ENCODE assay signal across 18 mouse cellular contexts in the genomic region with DNA sequence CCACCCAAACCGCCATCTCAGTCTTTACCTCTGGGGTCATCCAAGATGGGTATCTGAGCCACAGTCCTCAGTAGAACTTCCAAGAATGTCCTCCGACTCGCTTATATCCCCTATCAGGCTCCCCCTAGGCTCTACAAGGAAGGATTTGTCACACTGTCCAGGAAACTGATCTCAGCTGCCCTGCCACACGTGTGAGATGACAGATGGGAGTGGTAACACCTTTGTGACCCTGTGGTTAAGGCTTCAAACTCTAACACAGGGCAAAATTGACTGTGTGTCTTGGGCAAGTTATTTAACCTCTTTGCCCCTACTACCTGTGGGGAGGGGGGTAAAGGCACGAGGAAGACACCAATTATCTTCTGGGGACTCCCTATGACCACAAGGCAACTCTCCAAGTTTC. TPM values are rescaled to one million over a fixed set of nuclear protein-coding genes. Genes with fewer than 3 reads are reported as not detected.
DNase-seq lines count a peak whose midpoint lies in the region; ATAC-seq and TF ChIP-seq lines count a peak whose summit lies in the region.
"Had no signal": no experiment of that assay in that cellular context is flagged by ENCODE, and none has a peak within 500 bp of the region (broad histone marks: within the 10 kb centered on the region; RNA-seq: fewer than 3 reads in every experiment).

No protein-coding gene starts in this region.

- no peaks in the 10 kb centered on the region for H3K36me3 ChIP-seq in kidney, adult 2 months (ENCODE audit: control insufficient read depth, insufficient read depth, low read length)
- no peaks in the 10 kb centered on the region for H3K36me3 ChIP-seq in C2C12 (ENCODE audit: control insufficient read depth, insufficient read depth)
- no peaks in the 10 kb centered on the region for H3K36me3 ChIP-seq in liver, embryonic 12.5 days
- H3K36me3 ChIP-seq: forebrain, embryonic 15.5 days had no signal

- peak; percentile 47 for DNase-seq in kidney, adult 2 months
- DNase-seq in kidney, postnatal 10 days = no peak
- peak; percentile 48 for DNase-seq in CD4-positive helper T cell, adult 2 months (ENCODE audit: low read depth, low spot score)
- DNase-seq in natural killer cell, adult 2 months (ENCODE audit: low spot score in 2 of 2) = peak; percentile 69 to 87
- no peak for DNase-seq in ovary, postnatal 10 days (ENCODE audit: low spot score)
- DNase-seq: adrenal gland, adult 2 months; adrenal gland, postnatal 10 days; adrenal gland, postnatal 25 days; cerebellum, adult 11-12 months; cerebellum, adult 2 months; cerebellum, adult 9-10 months; cerebellum, postnatal 10 days; cerebellum, postnatal 25 days; forebrain, postnatal 0 days had no signal

- no peaks in the 10 kb centered on the region for H3K79me2 ChIP-seq in C2C12 (ENCODE audit: control insufficient read depth, insufficient read depth)

- TF ChIP-seq POLR2A in kidney, adult 2 months (IDR thresholded peaks at IDR 0.05; ENCODE audit: low read depth, low read length) = no peak

- H3K9me3 ChIP-seq in liver, embryonic 12.5 days (replicated peaks) = no peaks in the 10 kb centered on the region
- H3K9me3 ChIP-seq: forebrain, embryonic 13.5 days; forebrain, embryonic 15.5 days had no signal

- 66% methylated on average over 5 of the region's 5 CpGs for WGBS in kidney, adult 2 months
- WGBS in liver, embryonic 12.5 days (ENCODE audit: insufficient replicate concordance) = 34% methylated on average over 5 of the region's 5 CpGs

- no peaks in the 10 kb centered on the region for H3K79me3 ChIP-seq in C2C12 (ENCODE audit: low read depth)

- no peak overlapping the region for H3ac ChIP-seq in C2C12 (ENCODE audit: control insufficient read depth, insufficient read length, low read depth)

- H3K27me3 ChIP-seq in kidney, adult 2 months (replicated peaks; ENCODE audit: control insufficient read depth, insufficient read depth, low read length) = no peaks in the 10 kb centered on the region
- H3K27me3 ChIP-seq in C2C12 (ENCODE audit: control insufficient read depth, insufficient read depth, insufficient read length) = no peaks in the 10 kb centered on the region
- H3K27me3 ChIP-seq in liver, embryonic 12.5 days (replicated peaks) = no peaks in the 10 kb centered on the region
- H3K27me3 ChIP-seq: forebrain, embryonic 13.5 days; forebrain, embryonic 15.5 days had no signal

- no peak overlapping the region for H3K9ac ChIP-seq in liver, embryonic 12.5 days
- H3K9ac ChIP-seq: forebrain, embryonic 13.5 days; forebrain, embryonic 15.5 days; forebrain, postnatal 0 days had no signal

- no peak overlapping the region for H3K4me2 ChIP-seq in liver, embryonic 12.5 days
- H3K4me2 ChIP-seq: forebrain, embryonic 13.5 days; forebrain, embryonic 15.5 days had no signal

- no peak overlapping the region for H3K4me3 ChIP-seq in kidney, adult 2 months (ENCODE audit: insufficient read depth, low read depth, low read length)
- no peak overlapping the region for H3K4me3 ChIP-seq in C2C12 (ENCODE audit: insufficient read depth, poor library complexity, severe bottlenecking)
- H3K4me3 ChIP-seq in liver, embryonic 12.5 days = no peak overlapping the region
- H3K4me3 ChIP-seq: forebrain, embryonic 13.5 days; forebrain, embryonic 15.5 days had no signal

- no peak for ATAC-seq in liver, embryonic 12.5 days
- ATAC-seq: forebrain, embryonic 13.5 days; forebrain, embryonic 15.5 days; forebrain, postnatal 0 days had no signal

- peaks cover 3% of the 10 kb centered on the region; the same call in 1 of the 2 replicates for H3K4me1 ChIP-seq in kidney, adult 2 months (ENCODE audit: control insufficient read depth, insufficient read depth, low read length)
- H3K4me1 ChIP-seq in liver, embryonic 12.5 days = no peaks in the 10 kb centered on the region

- no peak overlapping the region for H3K27ac ChIP-seq in kidney, adult 2 months (ENCODE audit: insufficient read depth, low read depth, low read length)
- no peak overlapping the region for H3K27ac ChIP-seq in liver, embryonic 12.5 days
- H3K27ac ChIP-seq: forebrain, embryonic 13.5 days; forebrain, embryonic 15.5 days had no signal

- TF ChIP-seq CTCF in kidney, adult 2 months (conservative IDR thresholded peaks at IDR 0.05; ENCODE audit: insufficient read depth, insufficient read length, low read depth, low read length) = no peak
- no peak for TF ChIP-seq CTCF in C2C12 (IDR thresholded peaks at IDR 0.05; ENCODE audit: control insufficient read depth, insufficient read depth, insufficient read length)

TF ChIP-seq in C2C12, 6 proteins besides CTCF, POLR2A, EP300 and RAD21:
- TF ChIP-seq USF1 (IDR thresholded peaks at IDR 0.05; ENCODE audit: low read depth) (peak; percentile 27), MYOG (IDR thresholded peaks at IDR 0.05; ENCODE audit: control insufficient read depth, extremely low read depth, insufficient read length) (no peak), MAX (IDR thresholded peaks at IDR 0.05) (no peak)

RNA-seq across cellular contexts. Expression of a gene that starts 11.1 kb away (rescaled TPM):
- polyA plus RNA-seq in kidney, adult 2 months (2012; rRNA removed) = 18.2 and 19.4 TPM in 2 replicates
- 1.2 TPM for polyA plus RNA-seq in C2C12 (2012; fragmentation: generic; extraction: Trizol)
- 1.7 and 1.9 TPM in 2 replicates for polyA plus RNA-seq in liver, embryonic 12.5 days (2016; fragmentation: Nextera tagmentation; extraction: Ambion mirVana)

Comparison
In these comparisons a context has a peak if more than half of its experiments do, and no peak if none do; other contexts are left out.
1. DNase-seq: peak in kidney, adult 2 months (single experiment), CD4-positive helper T cell, adult 2 months (single experiment) and natural killer cell, adult 2 months (2 of 2); none in kidney, postnatal 10 days (single experiment) and ovary, postnatal 10 days (single experiment).